Mouse (Mus musculus) mouse trophoblast stem cell (cell line): ENCODE measurements around the gene Olfr1428.
"Not testable (repeated sequence)": the region's sequence is repeated elsewhere in the genome, so short reads cannot be mapped to it uniquely, and the experiment has no call there.

Experiments used
- in situ Hi-C, 2 experiments: fragments of 300-500 bp; cut with MseI, MboI; formaldehyde crosslinking; loops; 2 replicates in 1 of 2; 3 replicates in 1 of 2; pipeline ENCODE4 v1.15.1; 2025

Olfr1428 gene

DNA sequence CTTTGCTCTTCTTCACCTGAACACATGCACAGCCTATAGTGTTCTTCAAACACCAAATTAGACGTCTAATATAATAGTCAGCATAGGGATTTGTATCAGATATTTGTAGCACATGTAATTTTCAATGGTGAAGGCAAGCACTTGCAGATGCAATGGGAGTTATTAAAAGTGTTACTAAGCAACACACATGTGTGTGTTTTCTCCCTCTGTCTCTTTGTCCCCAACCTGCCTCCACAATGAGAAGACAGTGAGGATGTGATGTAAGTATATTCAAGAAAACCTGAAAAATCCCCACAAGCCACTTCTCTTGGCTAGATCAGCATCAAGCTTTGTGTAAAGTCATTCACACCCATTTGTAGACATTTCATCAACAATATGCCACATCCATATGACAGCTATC is at the start of gene Olfr1428:
TSS of gene Olfr1428 (minus strand) at position 101 of the 400 bp plus-strand sequence.
- in situ Hi-C loops, result no loop called here

DNA sequence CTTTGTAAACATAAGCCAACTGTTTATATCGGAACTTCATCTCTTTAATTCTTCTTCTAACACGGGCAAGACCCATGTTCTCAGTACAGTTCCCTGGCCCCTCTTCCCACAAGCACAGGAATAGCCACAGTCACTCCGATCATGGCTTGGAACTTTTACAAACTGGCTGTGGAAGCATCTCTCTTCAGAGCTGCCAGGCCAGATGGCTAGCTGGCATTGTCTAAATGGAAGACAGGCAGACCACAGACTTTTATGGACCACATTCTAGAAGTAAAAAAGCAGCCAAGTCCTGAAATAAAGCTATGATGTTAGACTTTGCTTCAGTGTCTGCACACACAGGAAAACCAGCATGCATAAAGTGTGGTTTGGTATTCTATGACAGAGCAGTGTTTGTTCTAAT is 29.8 kb upstream of the Olfr1428 start:
- in situ Hi-C loops, result no loop called here

DNA sequence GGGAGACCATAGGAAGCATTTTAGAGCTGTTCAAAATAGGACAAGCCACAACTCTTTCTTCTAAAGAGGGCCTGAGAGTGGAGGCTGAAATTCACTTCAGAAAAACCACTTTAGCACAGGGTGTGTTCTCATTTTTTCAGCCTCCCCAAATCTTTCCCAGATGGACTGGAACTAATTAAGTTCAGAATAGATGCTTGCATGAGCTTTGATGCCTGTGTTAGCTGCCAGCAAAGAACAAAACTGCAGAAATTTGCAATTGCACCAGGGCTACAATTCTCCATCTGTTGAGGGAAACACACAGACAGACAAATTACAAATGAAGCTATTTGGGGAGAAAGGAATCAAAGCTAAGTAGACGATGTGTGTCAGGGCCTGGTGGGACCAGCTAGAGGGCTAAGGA is 27.7 kb upstream of the Olfr1428 start:
- in situ Hi-C loops, result no loop called here

DNA sequence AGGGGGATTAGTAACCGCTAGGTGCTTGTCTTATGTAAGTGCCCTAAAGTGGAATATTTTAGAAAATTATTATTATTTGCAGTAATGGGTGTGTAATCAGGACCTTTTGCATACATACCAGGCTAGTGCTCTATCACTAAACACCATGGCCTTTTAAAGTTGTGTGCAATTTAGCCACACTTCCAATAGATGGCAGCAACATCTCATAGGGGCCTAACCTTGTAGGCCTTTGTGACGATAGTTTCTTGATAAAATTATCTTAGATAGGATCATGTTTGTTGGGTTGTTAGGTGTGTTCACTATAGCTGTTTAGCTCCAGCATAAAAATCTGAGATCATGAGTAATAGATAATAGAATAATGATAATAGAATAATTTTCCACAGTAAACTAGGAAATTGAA is 18.6 kb upstream of the Olfr1428 start:
- in situ Hi-C loops, result loop anchor here (10.0 kb wide), 2 partner anchors 281 to 291 kb away; partner anchors contain the start of genes Olfr1441 (in 1 of the 2) and Pfpl (in 1 of the 2)

DNA sequence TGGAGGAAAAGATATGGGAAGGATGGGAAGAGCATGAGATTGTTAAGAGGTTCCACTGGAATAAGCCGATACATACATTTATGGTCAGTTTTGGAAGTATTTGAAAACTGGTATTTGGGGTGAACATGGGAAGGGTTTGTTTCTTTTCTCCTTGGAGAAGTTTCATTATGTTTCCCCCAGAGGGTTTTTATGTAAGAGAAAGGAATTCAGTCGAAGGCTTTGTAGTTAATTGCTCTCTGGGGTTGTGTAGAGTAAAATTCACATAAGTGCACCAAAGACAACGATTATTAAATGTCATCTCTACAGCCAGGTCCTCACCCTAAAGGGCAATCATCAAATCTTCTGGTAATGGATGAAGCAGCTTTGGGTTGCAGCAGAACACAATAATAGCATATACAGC is 7.4 kb upstream of the Olfr1428 start, which contains the start of gene Olfr76:
TSS of gene Olfr76 (minus strand) at position 101 of the 400 bp plus-strand sequence.
- in situ Hi-C loops, result no loop called here

DNA sequence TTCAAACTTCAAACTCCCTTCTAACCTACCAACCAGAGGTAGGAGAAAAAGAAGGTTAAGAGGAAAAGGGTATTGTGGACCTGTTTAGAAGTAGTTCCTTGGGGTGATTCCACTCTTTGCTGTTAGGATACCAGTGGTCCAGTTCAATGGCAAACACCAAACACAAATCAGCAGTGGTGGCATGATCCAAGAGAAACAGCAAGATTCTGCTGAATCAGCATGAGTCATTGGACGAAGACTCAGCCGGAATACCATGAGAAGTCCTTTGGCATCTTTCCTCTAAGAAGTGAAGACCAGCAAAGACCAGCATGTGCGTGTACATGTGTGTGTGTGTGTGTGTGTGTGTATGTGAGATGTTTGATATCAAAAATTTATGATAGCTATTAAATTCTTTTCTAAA is 767 bp upstream of the Olfr1428 start:
- in situ Hi-C loops, result no loop called here

DNA sequence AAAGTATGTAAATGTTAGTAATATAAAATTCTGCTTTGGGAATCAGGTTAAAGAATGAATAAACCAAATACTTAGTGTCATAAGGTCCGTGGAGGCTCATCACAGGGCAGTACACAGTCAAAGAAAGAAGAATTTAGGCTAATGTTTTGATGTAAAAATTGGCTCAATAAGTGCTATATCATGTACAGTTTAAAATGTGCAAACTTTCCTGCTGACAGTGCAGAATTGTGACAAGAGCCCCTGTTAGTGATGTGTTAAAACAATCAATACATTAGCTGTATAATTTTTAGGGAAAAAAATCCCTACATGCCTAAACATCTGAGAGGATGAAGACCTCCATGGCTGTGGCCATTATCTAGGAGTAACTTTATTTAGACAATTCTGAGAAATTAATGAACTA is 1.9 kb downstream of the Olfr1428 start:
- in situ Hi-C loops, result no loop called here

DNA sequence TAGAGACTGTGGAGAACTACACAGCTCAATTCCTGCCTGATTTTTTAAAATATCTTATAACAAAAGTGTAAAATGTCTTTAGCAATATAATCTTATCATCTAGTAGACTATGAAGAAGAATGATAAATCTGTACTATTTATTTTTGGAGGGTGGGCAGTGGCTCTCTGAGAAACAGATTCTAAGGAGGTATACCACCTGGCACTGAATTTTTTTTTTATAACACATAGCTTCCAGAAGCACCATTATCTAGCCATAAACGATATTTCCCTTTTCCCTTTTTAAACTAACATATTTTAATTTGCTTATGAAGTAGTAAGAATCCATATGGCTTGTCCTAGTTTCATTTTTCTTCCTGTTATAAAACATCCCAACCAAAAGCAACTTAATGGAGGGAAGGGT is 11.2 kb downstream of the Olfr1428 start:
- in situ Hi-C loops, result no loop called here

DNA sequence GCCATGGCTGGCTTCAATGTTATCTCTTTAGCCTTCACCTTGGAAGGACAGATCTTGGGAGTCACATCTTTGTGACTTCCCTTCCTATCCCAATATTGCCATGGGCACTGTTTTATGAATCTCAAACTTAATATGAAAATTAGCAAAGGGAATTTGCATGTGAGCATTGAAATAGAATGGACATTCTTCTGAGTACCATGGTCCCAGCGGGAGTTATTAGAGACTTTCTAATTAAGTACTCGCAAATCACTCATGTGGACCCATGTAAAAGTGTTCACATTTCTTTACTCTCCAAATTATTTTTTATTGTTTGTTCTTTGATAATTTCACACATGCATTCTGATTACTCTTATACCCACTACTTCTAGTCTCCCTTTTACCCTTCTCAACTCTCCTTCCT is 12.5 kb downstream of the Olfr1428 start, which contains the start of gene Olfr1427:
TSS of gene Olfr1427 (minus strand) at position 101 of the 400 bp plus-strand sequence.
- in situ Hi-C loops, result no loop called here

DNA sequence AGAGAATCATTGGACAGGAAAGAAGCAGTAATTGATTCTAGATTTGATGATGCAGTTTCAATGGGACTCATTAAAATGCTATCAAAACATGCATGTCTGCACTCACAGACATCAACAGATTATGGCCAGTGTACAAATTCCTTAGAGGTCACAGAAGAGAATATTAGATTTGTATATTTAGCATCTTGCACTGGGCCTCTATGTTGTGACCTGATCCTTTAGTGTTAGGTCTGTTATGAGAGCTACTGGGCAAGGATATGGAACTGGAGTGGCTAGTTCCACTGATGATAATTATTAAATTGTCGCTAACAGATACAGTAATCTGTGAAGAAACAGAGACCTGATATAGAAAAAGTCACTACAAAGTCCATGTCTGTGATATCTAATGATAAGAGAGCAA is 23.8 kb downstream of the Olfr1428 start, which contains the start of gene Olfr1426:
TSS of gene Olfr1426 (minus strand) at position 101 of the 400 bp plus-strand sequence.
- in situ Hi-C loops, result no loop called here

DNA sequence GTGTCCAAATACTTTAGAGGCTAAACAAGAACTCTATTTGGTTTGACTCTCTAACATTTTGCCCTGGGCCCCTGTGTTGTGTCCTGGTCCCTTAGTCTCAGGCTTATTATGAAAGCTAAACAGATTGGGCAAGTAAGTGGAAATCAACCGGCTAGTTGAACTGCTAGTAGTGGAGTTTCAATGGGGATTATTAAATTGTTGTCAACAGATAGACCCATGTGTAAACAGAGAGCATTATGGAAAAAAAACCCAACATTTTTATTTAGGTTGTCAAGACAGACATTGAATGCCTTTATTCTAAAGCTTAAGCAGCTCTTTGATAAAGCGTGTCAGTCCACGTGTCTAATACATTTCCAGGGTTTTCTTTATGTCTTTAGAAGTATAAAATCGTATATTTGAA is 38.1 kb downstream of the Olfr1428 start, which contains the start of gene Olfr1425:
TSS of gene Olfr1425 (minus strand) at position 101 of the 400 bp plus-strand sequence.
- in situ Hi-C loops, result not testable (repeated sequence)

DNA sequence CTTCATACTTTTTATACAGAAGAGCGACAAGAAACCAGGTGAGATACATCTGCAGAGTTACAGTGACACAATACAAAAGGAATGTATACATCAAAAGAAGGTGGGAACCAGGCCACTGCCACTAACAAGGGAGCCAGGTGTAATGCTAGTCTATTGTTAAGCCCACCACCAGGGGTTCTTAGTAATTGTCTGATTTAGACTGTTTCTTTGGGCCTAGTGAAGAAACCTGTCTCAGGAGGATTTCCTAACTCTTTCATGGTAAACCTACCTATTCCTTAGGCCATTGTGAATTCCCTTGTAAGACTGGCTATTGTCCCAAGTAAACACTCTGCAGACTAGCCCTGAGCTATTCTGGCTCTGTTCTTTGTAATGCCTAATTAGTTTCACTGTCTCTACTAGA is 46.2 kb downstream of the Olfr1428 start:
- in situ Hi-C loops, result not testable (repeated sequence)

DNA sequence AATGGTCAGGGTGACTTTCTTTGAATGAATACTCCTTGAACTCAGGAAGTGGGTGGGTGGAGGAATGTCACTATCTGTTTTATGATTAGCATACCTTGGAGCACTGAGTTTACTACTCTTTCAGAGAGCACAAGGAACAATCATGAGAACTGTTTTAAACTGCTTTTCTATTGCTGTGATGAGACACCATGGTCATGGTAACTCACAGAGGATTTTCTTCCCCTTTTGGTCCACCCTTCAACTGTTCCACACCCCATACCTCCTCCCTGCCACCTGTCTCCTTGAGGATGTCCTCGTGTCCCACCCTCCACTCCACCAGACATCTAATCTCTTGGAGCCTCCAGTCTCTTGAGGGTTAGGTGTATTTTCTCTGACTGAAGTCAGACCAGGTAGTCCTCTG is 47.9 kb downstream of the Olfr1428 start:
- in situ Hi-C loops, result not testable (repeated sequence)

DNA sequence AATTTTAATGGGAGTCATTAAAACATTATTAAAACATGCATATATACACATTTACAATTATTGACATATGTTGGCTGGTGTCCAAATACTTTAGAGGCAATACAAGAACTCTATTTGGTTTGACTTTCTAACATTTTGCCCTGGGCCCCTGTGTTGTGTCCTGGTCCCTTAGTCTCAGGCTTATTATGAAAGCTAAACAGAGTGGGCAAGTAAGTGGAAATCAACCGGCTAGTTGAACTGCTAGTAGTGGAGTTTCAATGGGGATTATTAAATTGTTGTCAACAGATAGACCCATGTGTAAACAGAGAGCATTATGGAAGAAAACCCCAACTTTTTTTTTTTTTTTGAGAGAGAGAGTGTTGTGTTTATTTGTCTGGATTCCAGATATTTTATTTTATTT is 53.1 kb downstream of the Olfr1428 start, which contains the start of gene Olfr1424:
TSS of gene Olfr1424 (minus strand) at position 101 of the 400 bp plus-strand sequence.
- in situ Hi-C loops, result not testable (repeated sequence)
